Mouse (Mus musculus) liver, postnatal 0 days (tissue): ENCODE data around the gene Nif3l1.

ENCODE experiments used
- CTCF ChIP-seq: sonication (generic); IDR thresholded peaks from 2 replicates; pipeline ENCODE4 v1.5.1; 2016; ENCODE audit warnings: antibody characterized with exemption, low read depth
- EP300 ChIP-seq: IDR thresholded peaks from 2 replicates; pipeline ENCODE4 v1.6.1; 2016; ENCODE audit warnings: antibody characterized with exemption, low read depth, mild to moderate bottlenecking

GRCm38 (mm10) chr1:58458175-58458574 is 13.2 kb downstream of the Nif3l1 start:
- TF ChIP-seq CTCF = no peak
- TF ChIP-seq EP300 = no peak
